Mouse (Mus musculus) adrenal gland, postnatal 36 days (tissue): Measurements from ENCODE around the gene Adam12. TPM values are rescaled to one million over a fixed set of nuclear protein-coding genes. Genes with fewer than 3 reads are reported as not detected.

Source experiments
- DNase-seq, 2 experiments: peaks; one replicate each; pipeline ENCODE4 v3.0.0; 2021; ENCODE audit warnings: mixed read lengths in 1 of 2
- microRNA-seq: library from miRNA; unstranded; fragments of <30 nt; microRNA quantifications from one replicate; pipeline ENCODE4 v1.2.0, GENCODE M21; 2021
- total RNA-seq, 2 experiments: library from RNA; stranded (reverse); gene quantifications; 2 replicates each; pipeline ENCODE4 v1.2.3; 2021

Gene Adam12
- total RNA-seq, 2 experiments from 2014 or later, result 8.1 to 10.6 TPM

DNA sequence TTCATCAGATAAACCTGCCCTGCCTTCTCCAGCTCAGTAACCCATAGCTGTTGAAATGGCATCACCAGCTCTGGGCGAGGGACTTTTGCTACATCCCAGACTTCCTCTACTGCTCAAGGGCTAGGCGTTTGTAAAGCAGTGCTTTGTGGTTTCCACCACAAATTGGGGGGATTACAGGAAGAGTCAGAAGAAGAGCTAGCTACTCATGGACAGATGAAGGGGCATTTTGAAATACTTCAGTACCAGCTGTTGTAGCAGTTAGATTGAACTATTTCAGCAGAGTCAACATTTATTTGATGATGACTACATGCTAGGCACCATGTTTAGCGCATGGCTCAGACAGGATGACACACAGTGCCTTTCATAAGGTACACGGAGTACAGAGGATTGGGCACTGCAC, 361.7 kb downstream of the Adam12 start:
- DNase-seq, result no peak

DNA sequence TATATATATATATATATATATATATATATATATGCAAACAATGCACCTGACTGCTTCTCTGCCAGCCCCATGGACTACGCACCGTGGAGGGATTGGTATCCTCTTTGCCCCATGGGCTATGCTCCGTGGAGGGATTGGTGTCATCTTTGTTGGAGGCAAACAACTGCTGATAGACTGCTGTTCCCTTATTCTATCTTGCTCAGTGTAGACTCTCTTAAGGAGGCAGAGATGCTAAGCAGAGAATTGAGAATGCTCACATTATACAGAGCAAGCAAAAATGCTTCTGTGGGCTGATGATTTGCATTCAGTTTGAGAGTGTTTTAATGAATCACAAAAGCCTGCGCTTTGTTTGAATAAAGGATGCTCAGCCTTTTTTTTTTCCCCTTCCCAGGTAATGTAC, 368.3 kb downstream of the Adam12 start:
- DNase-seq, result no peak

DNA sequence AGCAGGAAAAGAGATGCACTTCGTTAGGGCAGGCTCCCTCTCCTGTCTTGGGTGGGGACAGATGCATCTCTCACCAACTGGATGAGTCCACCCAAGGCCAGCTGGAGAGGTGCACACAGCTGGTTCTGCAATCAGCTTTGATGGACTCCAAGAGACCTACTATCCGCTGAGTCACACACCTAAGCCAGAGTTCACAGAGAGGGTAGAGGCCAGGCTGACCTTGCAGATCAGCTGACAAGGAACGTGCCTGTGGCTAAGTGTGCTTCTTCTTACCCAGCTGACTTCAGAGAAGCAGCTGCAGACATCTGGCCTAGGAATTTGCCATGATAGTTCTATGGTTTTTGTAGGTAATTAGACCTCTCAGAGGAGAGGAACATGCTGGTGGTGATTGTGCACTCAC, 368.8 kb downstream of the Adam12 start:
- DNase-seq, result peak; percentile 24 to 31

DNA sequence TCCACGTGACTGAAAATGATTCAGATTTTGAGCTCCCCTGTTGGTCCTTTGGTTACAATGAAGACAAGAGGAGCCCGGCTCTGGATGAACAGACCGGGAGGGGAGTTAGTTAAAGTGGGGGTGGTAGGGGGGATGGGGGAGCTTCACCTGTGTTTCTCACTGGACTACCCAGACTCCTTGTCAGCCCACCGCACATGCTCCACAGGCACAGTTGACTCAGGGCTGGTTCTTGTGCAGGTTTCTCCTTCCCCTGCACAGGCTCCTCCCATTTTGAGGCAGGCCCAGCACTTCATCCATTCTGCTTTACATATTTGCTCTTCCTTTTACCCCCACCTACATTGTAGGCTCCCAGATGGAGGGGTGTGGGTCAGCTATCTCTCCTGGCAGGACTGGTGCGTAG, 369.2 kb downstream of the Adam12 start:
- DNase-seq, result no peak

DNA sequence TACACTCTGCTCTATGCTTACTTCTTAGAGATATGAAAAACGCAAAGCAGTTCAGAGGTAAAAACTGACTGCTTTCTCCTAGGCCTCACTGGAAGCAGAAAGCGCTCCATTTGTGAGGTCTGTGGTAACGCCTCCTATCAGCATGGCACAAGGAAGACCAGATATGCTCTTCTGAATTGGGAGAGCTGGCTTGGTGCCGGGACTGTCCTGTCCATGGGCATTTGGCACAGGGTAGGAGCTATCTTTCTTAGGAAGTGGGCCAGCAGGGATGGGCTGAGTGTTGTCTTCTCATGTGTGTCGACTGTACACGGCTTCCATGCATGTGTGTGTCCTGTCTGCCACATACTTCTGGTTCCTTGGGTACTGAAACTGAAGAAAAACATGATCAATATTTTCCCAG, 369.7 kb downstream of the Adam12 start:
- no peak for DNase-seq

DNA sequence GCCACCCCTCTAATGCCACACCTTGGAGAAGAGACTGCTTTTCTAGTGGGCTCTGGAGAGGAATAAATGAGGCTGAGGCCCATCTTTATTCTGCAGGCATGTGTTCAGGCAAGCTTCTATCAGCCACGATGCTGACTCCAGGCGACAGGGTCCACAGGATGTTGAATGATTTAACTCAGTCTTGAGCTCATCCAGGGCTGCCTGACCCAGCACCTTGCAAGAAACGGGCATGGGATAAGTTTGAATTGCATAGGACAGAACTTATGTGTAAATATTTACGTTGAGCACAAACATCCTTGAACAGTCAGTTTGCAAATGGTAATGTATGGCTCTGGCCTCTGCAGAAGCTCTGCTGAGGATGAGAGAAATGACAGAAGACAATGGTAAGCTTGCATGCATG, 372.4 kb downstream of the Adam12 start:
- DNase-seq, result no peak

DNA sequence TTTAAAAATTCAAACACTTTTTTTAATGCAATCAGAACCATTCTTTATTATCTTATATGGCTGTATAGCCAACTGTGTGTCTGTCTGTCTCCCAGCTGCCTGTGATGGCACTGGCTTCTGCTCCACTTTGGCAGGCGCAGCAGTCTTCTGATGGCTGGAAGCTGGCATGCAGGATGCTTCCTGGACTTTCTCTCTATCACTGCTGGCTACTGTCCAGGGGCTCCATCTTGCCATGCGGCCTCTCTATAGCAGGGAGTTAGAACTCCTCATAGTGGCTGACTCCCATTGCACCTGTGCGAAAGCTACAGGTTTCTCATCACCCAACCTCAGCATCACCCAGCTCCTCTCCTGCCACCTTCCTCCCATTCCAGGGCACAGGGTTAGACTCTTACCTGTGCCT, 373.4 kb downstream of the Adam12 start:
- DNase-seq, result no peak

DNA sequence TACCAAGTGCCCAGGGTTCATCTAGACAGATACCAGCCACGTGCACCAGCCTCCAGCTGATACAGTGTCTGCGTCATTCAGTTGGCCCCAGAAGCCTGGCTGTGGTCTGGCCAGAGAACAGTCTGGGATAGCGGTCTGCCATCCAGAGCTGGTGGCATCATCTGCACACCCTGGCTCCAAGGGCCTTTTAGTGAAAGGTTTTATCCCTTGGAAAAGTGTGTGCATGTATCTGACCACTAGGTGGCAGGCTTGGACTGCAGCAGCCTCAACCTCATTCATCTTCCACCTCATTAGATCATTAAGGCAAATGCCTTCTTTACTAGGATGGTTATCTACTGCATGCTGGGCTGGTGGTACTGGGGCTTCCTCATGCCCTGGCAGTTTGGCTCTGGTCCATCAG, 375.7 kb downstream of the Adam12 start:
- DNase-seq, result peak; percentile 73 to 78

DNA sequence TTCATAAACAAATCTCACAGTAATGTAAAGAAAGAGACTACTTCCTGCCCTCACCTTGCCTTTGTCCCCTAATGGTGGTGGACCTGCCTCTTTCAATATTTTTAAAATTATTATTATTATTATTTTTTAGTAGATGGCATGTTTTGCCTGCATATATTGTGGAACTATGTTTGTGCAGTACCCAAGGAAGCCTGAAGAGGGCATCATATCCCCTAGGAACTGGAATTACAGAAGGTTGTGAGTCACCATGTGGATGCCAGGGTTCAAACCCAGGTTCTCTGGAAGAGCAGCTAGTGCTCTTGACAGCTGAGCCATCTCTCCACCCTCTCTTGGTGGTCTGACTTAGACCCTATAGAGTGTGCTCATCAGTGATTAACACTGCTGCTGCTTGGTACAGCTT, 381.2 kb downstream of the Adam12 start:
- no peak for DNase-seq

DNA sequence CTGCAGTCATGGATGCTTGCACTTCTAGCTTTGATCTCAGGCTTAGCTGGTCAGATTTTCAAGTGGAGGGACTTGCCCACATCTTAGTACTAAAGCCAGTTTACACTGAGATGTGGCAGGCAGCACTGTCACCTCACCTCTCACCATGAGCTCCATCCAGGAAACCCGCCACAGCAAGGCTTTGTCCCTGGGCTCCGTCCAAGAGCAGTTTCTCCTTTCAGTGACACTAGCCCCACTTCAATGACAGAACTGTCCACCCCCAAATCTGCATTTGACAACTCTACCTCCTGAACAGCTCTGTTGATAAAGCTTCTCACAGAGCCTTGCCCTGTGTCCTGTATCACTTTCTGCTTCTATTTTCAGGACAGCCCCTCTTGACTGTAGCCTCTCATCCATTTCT, 383.8 kb downstream of the Adam12 start:
- no peak for DNase-seq

DNA sequence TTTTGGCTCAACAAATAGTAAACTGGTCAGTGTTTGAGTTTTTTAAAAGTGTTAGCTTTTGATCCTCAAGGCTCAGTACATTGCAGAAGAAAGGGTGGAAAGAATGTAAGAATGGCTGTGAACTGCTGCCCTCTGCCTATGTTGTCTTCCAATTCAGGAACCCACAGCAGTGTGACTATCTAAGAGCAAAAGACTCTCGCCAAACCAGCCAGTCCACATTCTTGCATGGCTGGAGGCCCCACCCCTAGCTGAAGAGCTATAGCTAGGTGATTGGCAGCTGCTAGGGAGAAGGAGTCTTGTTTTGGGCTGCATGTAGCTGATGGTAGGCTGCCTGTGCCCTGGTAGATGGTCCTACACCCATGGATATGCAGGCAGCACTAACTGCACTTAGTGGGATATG, 384.8 kb downstream of the Adam12 start:
- no peak for DNase-seq

DNA sequence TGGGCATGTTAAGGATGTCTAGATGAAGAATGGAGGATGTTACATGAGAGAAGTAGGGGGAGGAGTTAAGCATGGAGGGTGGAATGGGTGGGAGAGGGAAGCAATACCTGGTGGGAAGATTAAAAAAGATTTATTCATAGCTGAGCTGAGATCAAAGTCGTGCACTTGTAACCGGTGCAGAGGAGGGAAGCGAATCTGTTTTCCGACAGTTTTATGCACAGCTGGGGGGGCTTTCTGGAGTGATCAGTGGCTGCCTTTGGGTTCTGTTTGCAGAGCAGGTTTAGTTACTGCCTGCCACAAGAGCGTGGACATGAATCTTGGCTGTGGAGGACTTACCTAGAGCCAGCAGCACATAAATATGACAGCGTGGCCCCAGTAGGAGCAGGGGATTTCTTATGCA, 389.9 kb downstream of the Adam12 start:
- DNase-seq, result no peak

DNA sequence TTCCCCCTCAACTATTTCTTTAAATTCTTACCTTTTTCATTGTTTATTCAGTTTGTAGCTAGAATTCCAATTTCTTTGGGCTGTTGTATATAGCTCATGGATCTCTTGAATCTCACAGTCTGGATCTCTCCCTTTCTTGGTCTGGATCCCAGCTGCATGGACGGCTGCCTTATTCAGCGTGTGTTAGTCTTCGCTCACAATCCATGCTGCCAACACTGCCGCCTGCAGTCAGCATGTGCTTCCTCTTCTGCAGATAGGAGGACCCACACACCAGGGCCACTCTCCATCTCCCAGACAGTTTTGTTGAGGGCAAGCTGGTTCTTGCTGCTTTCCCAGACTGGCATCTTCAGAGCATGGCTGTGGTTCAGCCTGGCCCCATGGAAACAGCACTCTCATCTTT, 392.4 kb downstream of the Adam12 start:
- DNase-seq, result no peak

Small RNAs within 50 kb of the gene (microRNA-seq; reads per million reads assigned to microRNA genes)
- gene Gm23631, result not detected

Other genes starting within 250 kb of the Adam12 start
- gene D7Ertd443e, start 153.5 kb upstream of the Adam12 start, total RNA-seq, result 1 to 10 TPM; 5.4 to 8.2 TPM